Mouse (Mus musculus): ENCODE measurements at regions not wholly inside any gene's neighbourhood (a gene's known extent, or its start where the extent isn't known, plus 50 kb on each side); places are given as distances from the start of the nearest gene placed in this dataset.

DNA sequence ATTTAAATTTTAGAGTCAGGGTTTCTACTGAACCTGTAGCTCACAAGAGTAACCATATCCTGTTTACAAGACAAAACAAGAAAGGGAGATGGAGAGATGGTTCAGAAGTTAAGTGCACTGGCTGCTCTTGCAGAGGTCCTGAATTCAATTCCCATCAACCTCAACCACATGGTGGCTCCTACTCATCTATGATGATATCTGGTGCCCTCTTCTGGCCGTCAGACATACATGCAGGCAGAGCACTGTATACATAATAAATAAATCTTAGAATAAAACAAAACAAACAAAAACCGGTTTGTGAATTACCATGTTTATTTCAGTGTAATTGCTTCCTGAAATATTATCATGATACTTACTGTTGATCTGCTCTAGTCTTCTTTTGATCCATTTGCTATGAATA lies 845.4 kb downstream of the Pcdh18 start:
- peak; percentile 37 for TF ChIP-seq CTCF (IDR thresholded peaks at IDR 0.05)
- Histone ChIP-seq H3K4me3 (no peak overlapping the region), H3K27ac (no peak overlapping the region)
- no peak for DNase-seq (ENCODE audit: extremely low spot score in 1 of 2, low spot score in 2 of 2)
- intact Hi-C loops (cut with DNase I): no loop called here

DNA sequence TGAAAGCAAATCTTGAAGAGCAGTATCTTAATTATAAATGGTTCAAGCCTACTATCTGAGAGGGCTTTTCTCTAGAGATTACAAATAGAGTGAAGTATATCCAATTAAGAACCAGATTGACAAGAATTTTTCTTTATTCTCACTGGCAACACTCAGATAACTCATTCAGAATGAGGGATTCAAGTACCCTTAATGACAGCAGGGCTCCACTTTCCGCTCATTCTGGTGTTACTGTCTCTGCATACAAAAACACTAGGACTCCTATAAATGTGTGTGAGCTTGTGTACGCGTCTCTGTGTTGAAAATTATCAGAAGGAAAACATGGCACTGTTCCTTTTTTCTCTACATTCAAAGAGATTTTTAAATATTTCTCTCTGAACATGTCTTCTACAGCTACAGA lies 866.7 kb downstream of the Pcdh18 start:
- intact Hi-C loops (cut with DNase I): no loop called here
- Histone ChIP-seq H3K27ac (no peak overlapping the region), H3K4me3 (no peak overlapping the region)
- DNase-seq (ENCODE audit: extremely low spot score in 1 of 2, low spot score in 2 of 2): no peak
- TF ChIP-seq CTCF (IDR thresholded peaks at IDR 0.05): no peak

DNA sequence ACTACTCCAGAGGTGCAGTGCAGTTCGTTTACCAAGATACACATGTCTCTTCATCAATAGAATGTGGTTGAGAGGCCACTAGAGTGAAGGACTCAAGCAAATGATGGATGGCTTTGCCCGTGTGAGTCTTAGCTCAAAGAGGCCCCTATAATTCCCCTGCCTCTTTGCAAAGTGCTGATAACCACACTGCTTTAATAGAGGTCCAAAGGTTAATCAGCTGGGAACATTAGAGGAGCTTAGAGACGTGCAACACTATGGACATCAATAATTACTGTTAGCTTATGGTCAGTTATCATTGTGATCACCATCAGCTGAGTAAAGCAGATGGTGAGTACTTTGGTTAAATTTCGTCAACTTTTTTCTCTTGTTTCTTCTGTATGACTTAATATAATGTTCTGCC lies 869.2 kb downstream of the Pcdh18 start:
- no peak for DNase-seq (ENCODE audit: extremely low spot score in 1 of 2, low spot score in 2 of 2)
- TF ChIP-seq CTCF (IDR thresholded peaks at IDR 0.05): no peak
- no peak overlapping the region for H3K27ac ChIP-seq
- intact Hi-C loops (cut with DNase I): no loop called here
- H3K4me3 ChIP-seq: no peak overlapping the region

DNA sequence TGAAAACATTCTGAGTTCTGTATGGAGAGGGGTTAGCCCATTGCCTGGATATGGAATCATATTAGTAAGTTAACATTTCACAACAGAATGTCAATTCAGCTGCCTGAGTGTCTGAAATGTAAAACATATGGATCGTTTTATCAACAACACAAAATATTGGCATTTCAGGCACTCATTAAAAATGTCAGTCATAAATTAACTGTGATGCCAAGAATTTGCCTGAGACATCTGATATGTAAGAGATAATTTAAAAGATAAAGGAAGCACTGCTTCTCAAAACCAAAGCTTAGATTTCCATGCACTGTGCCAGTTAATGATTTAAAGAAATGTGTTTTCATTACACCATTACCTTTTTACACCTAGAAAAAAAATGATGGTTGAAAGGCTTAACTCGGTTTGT lies 887.6 kb downstream of the Pcdh18 start:
- TF ChIP-seq CTCF (IDR thresholded peaks at IDR 0.05): no peak
- no peak for DNase-seq (ENCODE audit: extremely low spot score in 1 of 2, low spot score in 2 of 2)
- Histone ChIP-seq H3K4me3 (no peak overlapping the region), H3K27ac (no peak overlapping the region)
- intact Hi-C loops (cut with DNase I): no loop called here

DNA sequence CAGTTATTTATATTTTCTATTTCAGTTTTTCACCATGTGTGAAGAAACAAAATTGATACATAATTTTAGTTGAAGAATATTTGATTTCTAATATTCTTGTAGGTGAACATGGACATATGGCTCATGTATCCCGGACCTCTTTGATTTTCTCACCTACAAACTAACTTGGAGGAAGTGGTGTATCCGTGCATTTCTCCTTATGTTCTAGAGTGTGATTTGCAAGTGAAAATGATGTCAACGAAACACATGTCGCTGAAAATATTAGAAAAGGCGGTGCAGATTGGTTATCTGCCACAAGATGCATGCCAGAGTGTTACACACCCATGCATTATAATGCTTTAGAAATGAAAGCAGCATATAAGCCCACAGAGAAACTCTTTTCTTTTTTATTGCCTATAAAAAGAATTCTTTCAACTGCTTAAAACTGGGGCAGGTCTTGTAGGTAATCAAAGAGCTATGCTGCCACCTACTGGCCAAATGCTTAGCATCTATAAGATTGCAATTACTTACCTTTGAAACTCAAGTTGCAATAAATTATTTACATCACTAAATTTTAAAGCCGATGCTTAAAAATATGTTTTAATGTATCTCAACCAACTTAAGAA lies 911.0 kb downstream of the Pcdh18 start:
- peak overlapping the region; percentile 22; the same call in 1 of the 2 replicates for H3K4me3 ChIP-seq
- peak; percentile 88 for TF ChIP-seq CTCF (IDR thresholded peaks at IDR 0.05)
- intact Hi-C loops (cut with DNase I): no loop called here
- no peak overlapping the region for H3K27ac ChIP-seq
- peak; percentile 68 to 71 for DNase-seq (ENCODE audit: extremely low spot score in 1 of 2, low spot score in 2 of 2)

DNA sequence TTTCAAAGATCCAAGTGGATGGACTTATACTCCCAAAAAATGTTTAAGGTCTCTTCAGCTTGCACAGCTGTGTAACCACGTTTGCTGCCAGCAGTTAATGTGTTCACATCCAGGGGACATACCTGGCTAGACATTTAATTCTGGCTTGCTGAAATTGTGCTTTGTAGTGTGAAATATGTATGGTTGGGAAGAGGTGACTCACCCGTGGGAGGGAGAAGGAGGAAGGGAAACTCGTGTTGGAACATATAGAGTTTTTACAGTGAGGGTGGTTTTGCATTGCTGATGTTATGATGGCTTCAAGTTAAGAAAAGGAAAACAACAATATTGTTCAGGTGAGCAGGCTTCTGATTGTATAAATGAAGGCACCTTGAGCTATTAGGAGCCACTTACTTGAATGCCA lies 916.4 kb downstream of the Pcdh18 start:
- TF ChIP-seq CTCF (IDR thresholded peaks at IDR 0.05): no peak
- no peak for DNase-seq (ENCODE audit: extremely low spot score in 1 of 2, low spot score in 2 of 2)
- intact Hi-C loops (cut with DNase I): no loop called here
- Histone ChIP-seq H3K27ac (no peak overlapping the region), H3K4me3 (no peak overlapping the region)

DNA sequence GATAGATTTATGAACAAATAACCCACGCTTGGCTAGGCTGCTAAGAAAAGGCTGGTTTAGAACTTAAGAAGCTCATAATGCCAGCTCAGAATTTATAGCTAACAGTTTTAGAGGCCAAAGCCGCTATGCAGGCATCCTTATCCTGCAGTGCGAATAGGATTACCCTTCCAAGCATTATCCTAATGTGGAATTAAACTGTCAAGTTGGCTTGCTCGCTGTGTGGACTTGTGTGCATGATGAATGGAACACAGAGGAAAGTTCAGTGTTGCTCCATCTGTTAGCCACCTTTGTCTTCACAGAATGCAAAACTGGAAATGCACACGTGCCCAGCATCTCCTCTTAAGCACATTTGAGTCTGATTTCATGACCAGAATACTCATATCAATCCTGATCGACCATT lies 933.8 kb downstream of the Pcdh18 start:
- no peak for DNase-seq (ENCODE audit: extremely low spot score in 1 of 2, low spot score in 2 of 2)
- no peak for TF ChIP-seq CTCF (IDR thresholded peaks at IDR 0.05)
- intact Hi-C loops (cut with DNase I): no loop called here

DNA sequence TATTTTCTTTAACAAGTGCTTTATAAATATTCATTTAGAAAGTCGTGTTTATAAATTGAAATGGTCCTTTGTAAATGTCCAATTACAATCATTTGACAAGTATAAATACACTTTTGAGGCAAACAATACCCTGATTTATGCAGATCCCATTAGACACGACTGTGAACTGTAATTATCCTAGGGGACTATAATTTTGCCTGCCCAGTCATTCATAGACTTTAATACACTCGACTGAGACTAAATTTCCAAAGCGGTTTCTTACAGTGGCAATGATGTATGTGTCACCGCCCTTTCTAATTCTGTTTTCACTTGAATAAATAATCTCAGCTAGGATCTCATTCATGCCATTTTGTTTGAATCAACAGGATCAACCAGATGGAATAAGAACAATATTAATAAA lies 952.7 kb downstream of the Pcdh18 start:
- Histone ChIP-seq H3K4me3 (no peak overlapping the region), H3K27ac (no peak overlapping the region)
- no peak for DNase-seq (ENCODE audit: extremely low spot score in 1 of 2, low spot score in 2 of 2)
- intact Hi-C loops (cut with DNase I): no loop called here
- no peak for TF ChIP-seq CTCF (IDR thresholded peaks at IDR 0.05)

More for the DNA sequence above, 933.8 kb downstream of the Pcdh18 start:
- H3K4me3 ChIP-seq: no peak overlapping the region
- H3K27ac ChIP-seq: no peak overlapping the region

DNA sequence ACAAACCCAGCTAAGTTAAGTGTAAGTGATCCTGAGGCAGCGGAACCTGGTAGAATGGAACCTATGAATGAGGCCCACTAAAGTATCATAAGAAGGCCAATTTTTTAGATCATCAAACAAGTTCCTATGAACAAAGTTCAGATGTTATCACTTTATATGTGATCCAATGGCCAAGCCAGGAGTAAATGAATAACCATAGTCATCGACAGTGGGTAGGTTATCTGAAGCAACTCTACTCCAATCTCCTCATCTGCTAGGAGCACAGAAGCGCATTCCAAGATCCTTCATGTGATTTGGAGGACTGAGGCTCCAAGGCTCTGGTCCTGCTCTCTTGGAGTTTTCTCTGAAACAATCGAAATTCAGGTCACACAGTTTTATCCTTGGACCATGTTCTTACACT lies 985.4 kb downstream of the Pcdh18 start:
- no peak for DNase-seq (ENCODE audit: extremely low spot score in 1 of 2, low spot score in 2 of 2)
- intact Hi-C loops (cut with DNase I): no loop called here
- no peak overlapping the region for H3K4me3 ChIP-seq
- TF ChIP-seq CTCF (IDR thresholded peaks at IDR 0.05): no peak
- no peak overlapping the region for H3K27ac ChIP-seq

All from left cerebral cortex, adult 2 months (tissue).